Mouse (Mus musculus) spleen, adult 2 months (tissue): ENCODE measurements at regions not wholly inside any gene's neighbourhood (a gene's known extent, or its start where the extent isn't known, plus 50 kb on each side); places are given as distances from the start of the nearest gene placed in this dataset.

Source experiments
- CTCF ChIP-seq: fragments of 200-500 bp; IDR thresholded peaks from 2 replicates; pipeline ENCODE4 v1.5.1; 2011; ENCODE audit warnings: mild to moderate bottlenecking, inconsistent platforms; ENCODE audit not compliant: insufficient read depth, insufficient read length, insufficient replicate concordance; ENCODE audit errors: extremely low read depth
- POLR2A ChIP-seq: fragments of 200-500 bp; IDR thresholded peaks from 2 replicates; pipeline ENCODE4 v1.6.1; 2011; ENCODE audit warnings: low read depth, low read length, inconsistent platforms

GRCm38 (mm10) chr11:84671585-84671984 lies 146.2 kb upstream of the Lhx1 start:
- TF ChIP-seq CTCF (no peak), POLR2A (no peak)
